15 mouse cellular contexts compared by ENCODE assay signal in genomic region chr13:111999647-112000292, GRCm38 (mm10).
"Had no signal": no experiment of that assay in that cellular context is flagged by ENCODE, and none has a peak within 500 bp of the region (broad histone marks: within the 10 kb centered on the region; RNA-seq: fewer than 3 reads in every experiment).

No protein-coding gene starts in this region.

- H3K4me2 ChIP-seq: limb, embryonic 12.5 days; neural tube, embryonic 13.5 days; stomach, embryonic 15.5 days had no signal

- H3K27me3 ChIP-seq: neural tube, embryonic 13.5 days; stomach, embryonic 15.5 days had no signal

- H3K27ac ChIP-seq: layer of hippocampus, adult 2 months; left cerebral cortex, adult 2 months; limb, embryonic 12.5 days; liver, embryonic 14.5 days; neural tube, embryonic 13.5 days; stomach, embryonic 15.5 days had no signal

- H3K9me3 ChIP-seq: limb, embryonic 12.5 days; midbrain, embryonic 10.5 days; neural tube, embryonic 13.5 days; stomach, embryonic 15.5 days had no signal

- H3K9ac ChIP-seq: limb, embryonic 12.5 days; liver, embryonic 14.5 days; neural tube, embryonic 13.5 days; stomach, embryonic 15.5 days had no signal

- H3K36me3 ChIP-seq: limb, embryonic 12.5 days; midbrain, embryonic 10.5 days; neural tube, embryonic 13.5 days; stomach, embryonic 15.5 days had no signal

- H3K4me3 ChIP-seq: layer of hippocampus, adult 2 months; left cerebral cortex, adult 2 months; limb, embryonic 12.5 days; midbrain, embryonic 10.5 days; neural tube, embryonic 13.5 days; stomach, embryonic 15.5 days had no signal

- DNase-seq: kidney, adult 18-20 months; kidney, postnatal 10 days; kidney, postnatal 4 days; lung, adult 2 months; lung, postnatal 4 days; midbrain, embryonic 14.5 days; right cerebral cortex, postnatal 14 days; thymus, postnatal 4 days had no signal
